Mouse (Mus musculus): ENCODE data around the gene Zfp366. TPM values are rescaled to one million over a fixed set of nuclear protein-coding genes. Genes with fewer than 3 reads are reported as not detected.

Zfp366 gene
- polyA plus RNA-seq, 2 experiments from 2014 or later = 0.09 TPM; not detected in 1

- no peak for ATAC-seq
Measured at GRCm38 (mm10) chr13:99254781-99255180, 70.2 kb downstream of the Zfp366 start.

GRCm38 (mm10) chr13:99256916-99257315 is 72.3 kb downstream of the Zfp366 start:
- ATAC-seq = no peak

DNA sequence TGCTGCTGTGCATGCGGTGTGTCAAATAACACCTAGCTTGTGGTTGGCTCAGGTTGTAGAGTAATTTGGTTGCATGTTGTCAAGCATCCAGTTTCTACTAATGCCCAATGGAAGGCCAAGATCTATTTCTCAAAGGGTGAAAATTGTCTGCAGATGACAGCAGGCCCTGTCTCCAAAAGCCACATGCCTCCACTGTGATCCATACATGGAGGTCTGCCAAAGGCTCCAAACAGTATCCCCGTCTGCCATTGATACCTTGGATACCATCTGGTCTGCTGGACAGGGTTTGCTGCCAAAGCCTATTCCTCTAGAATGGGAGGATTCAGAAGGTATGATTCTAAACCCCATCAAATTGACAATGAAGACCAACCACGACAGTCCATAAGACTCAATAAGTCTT is 74.1 kb downstream of the Zfp366 start:
- no peak for ATAC-seq

DNA sequence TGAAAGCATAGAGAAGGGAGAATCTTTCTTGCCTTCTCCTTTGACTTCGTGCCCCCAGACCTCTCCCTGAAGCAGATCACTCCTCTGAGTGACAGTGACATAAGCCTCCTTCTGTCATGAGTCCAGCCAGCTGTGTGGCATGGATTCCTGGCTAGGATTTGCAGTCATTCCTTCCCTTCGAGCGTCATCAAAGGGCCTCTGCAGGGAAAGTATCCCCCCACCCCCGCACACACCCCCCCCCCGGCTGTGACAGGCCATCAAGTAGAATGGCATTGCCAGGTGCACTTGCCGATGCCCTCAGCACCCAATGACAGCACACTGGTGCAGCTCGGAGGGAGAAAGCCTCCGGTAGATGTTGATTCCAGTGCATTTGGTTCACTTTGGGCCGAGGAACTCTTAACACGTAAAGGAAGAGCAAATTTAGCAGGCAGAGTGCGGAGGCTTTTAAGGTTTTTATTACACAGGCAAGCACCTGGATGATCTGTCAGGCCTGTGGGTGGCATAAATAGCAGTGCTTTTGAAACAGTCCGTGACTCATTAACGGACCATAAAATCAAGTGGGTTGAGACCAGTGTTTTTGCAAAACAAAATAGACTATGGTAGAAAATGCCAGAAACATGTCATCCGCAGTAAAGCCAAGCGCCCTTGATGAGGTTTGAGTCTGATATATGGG is 75.0 kb downstream of the Zfp366 start:
- ATAC-seq = no peak

DNA sequence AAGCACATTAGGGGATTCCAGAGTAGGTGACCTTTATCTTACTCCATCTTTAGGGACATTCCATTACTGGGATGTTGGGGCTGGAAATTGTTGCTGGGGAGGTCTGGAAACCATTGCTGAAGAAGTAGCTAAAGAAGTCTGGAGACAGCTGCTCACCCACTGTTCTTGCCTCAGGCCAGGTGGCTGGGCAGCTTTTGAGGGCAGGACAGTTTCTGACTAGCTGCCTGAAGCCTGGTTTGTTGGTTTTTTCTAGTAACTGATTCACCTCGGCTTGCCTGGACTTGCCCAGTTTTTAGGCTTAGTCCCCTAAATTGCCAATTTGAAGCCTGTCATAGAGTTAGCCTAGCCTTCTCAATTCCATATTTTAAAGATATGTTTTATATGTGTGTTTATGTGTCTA is 77.8 kb downstream of the Zfp366 start:
- no peak for ATAC-seq

DNA sequence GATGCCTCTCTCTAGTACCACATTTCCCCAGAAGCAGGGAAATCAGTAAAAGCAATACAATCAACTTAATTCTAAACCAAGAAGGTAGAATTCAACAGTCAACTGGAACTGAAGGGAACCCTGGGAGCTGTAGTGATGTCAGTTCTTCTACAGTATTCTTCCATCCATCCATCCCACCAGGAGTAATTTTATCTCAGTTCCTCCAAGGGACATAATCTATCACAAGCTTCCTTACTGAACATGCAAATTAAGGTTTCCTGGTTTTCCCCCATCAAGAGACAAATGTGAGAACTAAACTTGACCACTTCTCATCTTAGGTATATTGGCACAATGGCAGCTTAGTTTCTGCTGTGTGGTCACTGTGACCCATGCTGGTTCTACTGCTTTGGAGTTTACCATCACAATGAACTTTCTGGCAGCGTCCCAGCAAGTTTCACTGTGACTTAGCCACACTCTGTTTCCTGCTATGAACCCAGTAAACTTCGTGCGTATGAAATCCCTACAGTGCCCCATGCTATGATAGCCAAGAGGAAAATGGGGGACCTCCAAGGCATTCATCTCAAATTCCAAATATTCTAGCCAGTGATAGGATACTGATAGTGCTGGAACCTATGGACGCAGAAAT is 78.6 kb downstream of the Zfp366 start:
- no peak for ATAC-seq

DNA sequence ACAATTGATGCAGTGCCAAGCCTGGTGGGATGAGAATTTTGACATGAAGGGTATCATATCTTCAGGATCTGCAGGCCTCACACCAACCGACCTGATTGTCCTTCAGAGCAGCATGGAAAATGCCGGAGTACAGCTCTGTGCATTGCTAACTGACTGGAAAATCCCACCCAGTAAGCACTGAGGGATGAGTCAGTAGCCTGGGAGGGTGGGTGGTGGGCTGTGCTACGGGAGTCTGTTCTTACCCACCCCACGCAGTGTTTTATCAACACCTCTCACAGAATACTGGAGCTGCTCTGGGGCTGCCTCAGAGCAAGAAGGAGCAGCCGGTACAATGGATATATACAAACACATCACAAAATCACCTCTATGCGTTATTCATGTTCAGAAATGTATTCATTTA is 79.9 kb downstream of the Zfp366 start:
- no peak for ATAC-seq

- ATAC-seq = no peak
Measured at GRCm38 (mm10) chr13:99272046-99272445, 87.4 kb downstream of the Zfp366 start.

DNA sequence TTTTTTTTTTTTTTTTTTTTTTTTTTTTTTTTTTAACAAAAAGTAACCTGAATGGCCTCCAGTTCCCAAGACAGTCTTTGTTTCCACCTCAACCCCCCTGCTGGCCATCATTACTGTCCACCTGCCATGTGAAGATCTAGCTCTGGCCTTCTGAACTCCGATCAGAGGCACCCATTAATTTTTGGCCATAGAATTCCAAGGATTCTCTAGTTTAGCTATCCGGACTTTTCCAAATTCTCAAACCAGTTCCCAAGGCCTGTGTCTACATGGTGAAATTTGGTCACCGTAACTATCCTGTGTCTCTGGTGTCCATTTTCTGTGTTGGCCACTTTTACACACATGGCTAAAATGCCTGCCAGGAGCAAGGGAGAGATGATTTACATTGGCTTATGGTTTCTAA is 92.9 kb downstream of the Zfp366 start:
- no peak for ATAC-seq

GRCm38 (mm10) chr13:99278511-99278910 is 93.9 kb downstream of the Zfp366 start:
- no peak for ATAC-seq

- ATAC-seq = no peak
Measured at GRCm38 (mm10) chr13:99279351-99279750, 94.7 kb downstream of the Zfp366 start.

GRCm38 (mm10) chr13:99282961-99283360 is 98.3 kb downstream of the Zfp366 start:
- ATAC-seq = no peak

DNA sequence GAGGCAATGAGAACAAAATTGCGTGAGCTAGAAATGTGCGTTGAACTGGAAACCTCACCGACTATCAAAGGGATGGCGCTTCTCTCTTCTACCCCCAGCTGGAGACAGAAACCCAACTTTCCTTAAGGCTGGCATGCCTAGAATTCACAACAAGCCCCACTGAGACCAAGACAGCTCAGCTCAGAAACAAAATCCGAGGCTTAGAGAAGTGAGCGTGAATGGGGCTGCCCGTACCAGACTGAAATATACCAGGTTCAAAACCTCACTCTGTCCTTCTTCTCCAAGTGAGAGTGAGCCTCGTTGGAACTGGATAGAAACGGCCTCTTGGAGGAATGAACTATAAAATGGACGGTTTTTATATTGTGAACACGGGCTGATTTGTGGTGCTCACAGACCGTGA is 99.3 kb downstream of the Zfp366 start:
- no peak for ATAC-seq

DNA sequence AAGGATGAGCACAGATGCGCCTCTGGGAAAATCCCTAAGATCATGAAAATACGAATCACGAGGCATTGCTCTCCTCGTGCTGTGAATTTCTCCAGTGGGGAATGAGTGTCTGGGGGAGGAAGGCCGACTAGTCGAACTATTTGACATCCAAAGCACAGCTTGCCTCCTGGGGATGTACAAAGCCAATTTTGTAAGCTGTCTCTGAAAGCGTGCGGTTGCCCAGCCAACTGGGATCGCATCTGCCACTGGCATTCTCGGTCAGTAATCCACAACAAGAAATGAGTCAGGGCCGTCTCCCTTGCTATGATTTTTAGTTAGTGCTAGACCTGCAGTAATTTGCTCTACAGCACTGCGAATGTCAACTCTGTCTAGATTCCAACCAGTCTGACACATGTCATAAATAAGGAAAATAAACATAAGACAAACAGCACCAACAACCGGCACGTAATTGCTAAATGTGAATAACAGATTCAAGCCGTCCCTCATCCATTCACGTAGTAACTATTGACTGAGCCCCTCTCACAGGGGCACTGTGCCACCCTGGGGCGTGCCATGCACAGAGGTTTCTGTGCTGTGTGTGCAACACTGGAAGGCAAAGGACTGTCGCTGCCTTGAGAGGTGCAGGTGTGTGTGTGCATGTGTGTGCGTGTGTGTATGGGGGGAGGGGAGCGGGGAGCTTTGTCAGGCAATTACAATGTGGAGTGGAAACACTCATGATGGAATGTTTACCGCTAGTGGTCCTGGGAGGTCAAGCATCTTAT is 100.0 kb downstream of the Zfp366 start:
- ATAC-seq = no peak

DNA sequence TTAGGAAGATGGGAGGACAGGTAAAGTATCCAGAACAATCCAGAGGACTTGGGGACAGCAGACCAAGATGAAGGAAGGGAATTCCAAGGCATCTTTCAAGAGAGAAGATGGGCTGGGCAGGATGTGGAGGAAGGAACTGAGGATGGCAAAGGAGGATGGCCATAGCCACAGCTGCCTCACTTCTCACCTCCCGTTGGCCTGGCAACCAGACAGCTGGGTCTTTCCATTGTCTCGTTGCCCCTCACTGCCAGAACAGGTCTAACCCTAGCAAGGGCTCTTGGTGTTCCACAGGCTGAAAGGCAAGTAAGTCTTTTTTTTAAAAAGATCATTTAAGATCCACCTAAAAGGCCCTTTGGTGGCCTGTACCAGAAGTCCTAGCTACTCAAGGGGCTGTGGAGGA is 100.6 kb downstream of the Zfp366 start:
- no peak for ATAC-seq

DNA sequence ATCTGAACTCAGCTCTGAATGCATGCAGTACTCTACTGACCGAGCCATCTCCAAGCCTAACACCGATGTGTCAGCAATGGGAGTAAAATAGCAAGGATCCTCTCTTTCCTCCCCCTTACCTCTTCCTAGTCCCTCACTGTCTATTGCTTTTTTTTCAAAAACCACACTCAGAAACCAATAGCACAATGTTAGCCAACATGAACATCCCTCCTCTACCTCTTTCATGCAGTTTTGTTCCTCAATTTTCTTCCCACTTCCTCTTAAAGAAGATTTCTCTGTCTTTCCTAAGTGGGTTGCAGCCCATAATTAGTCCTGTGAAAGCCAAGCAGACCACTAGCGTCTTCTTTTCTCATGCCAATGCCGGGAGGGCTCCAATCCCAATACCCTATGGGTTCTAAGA is 102.6 kb downstream of the Zfp366 start:
- ATAC-seq = no peak

GRCm38 (mm10) chr13:99287786-99288185 is 103.2 kb downstream of the Zfp366 start:
- no peak for ATAC-seq

- ATAC-seq = no peak
Measured at GRCm38 (mm10) chr13:99290766-99291165, 106.1 kb downstream of the Zfp366 start.

DNA sequence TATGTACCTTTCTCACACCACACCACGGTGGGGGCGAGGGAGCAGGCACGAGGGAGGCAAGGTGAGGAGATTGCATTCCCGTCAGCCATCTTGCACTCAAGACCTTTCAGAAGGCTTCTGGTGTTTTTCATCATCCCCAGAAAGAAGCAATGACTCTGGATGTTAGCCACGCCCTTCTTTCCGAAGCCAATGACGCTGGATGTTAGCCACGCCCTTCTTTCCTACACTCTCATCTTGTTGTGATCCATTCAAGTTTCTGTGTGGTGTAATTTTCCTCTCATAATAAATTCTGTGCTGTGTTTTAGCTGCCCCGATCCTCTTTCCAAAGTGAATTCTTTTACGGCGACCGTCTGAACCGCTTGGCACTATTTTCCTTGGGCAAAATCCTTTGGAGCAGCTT is 109.6 kb downstream of the Zfp366 start:
- ATAC-seq = no peak

GRCm38 (mm10) chr13:99299921-99300320 is 115.3 kb downstream of the Zfp366 start:
- no peak for ATAC-seq

Measured in CD4-positive, CD25-positive, alpha-beta regulatory T cell, adult 4 months (primary cell).